Mouse (Mus musculus) adrenal gland, adult 18-20 months (tissue): ENCODE measurements around the gene Gm12166. TPM values are rescaled to one million over a fixed set of nuclear protein-coding genes. Genes with fewer than 3 reads are reported as not detected.

Experiments used
- DNase-seq, 2 experiments: peaks; one replicate each; pipeline ENCODE4 v3.0.0; 2021 to 2022; ENCODE audit warnings: low spot score in 2 of 2
- microRNA-seq, 2 experiments: library from miRNA; unstranded; fragments of <30 nt; microRNA quantifications; one replicate each; pipeline ENCODE4 v1.2.0; 2021; ENCODE audit warnings: borderline number of aligned reads in 2 of 2
- total RNA-seq, 2 experiments: library from RNA; stranded (reverse); gene quantifications; 1 replicate in 1 of 2; 2 replicates in 1 of 2; pipeline ENCODE4 v1.2.3; 2021

The Gm12166 gene
- total RNA-seq, 2 experiments from 2014 or later, result 3.1 to 3.3 TPM

DNA sequence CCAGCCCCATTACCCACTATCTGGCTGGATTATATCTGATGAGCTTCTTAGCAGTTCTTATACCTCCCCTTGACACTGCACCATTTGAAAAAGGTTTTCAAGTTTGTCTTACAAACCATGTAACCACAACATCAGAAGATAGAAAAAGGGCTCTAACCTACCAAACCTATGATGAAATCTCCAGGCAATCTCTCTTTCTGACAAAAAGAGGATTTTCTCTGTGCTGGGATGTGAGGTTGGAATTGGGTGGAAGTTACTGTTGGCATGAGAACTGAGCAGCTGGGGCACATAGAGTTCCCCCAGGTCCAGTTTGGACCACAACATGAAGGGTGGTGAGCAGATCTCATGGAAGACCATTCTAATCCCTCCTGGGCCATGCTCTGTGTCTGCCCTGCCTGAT, 30.3 kb downstream of the Gm12166 start:
- no peak for DNase-seq

DNA sequence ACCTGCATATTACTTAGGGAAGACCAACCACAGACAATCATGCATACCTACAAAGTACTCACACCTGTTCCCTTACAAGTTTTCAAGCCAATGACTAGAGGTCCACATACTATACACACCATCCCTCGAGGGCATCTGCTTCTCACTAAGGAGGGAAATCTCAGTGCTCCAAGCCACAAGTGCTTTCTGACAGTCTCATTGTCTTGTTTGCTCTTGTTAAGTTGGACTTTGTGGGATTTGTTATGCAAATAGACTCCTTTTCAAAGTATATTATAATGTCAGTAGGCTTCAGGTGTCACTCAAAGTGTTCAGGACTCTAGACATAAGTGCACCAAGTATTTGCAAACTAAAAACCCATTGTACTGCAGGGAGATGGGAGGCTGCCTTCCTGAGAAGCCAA, 31.9 kb downstream of the Gm12166 start:
- no peak for DNase-seq

DNA sequence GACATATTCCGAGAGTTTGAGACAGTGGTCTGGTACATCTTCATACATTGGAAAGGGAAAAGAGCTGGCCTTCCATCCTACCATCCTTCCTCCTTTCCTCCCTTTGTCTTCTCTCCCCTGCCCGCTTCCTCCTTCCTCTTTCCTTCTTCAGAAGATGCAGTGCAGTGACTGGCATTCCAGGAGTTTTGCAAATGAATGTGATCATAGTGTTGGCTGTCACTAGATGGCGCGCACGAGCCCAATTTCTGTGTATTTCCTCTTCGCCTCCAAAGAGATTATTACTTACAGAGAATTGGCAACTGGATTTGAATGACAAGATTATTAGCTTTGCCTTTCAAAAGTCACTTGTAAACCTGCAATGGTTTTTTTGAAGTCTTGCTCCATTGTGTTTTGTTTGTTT, 36.1 kb downstream of the Gm12166 start:
- DNase-seq, result peak; percentile 63 to 71

Small RNAs within 50 kb of the gene (microRNA-seq; reads per million reads assigned to microRNA genes)
- gene Mir8100, result 0 reads per million in 2 experiments

Other genes with a start within 250 kb of the Gm12166 start
- gene Clint1, start 200.3 kb downstream of the Gm12166 start, total RNA-seq, result 10 to 100 TPM; 66.4 to 90.8 TPM
- gene Lsm11, start 107.4 kb downstream of the Gm12166 start, total RNA-seq, result 10 to 100 TPM; 11.8 to 22.8 TPM
- gene Thg1l, start 96.8 kb downstream of the Gm12166 start, total RNA-seq, result 10 to 100 TPM; 11.7 to 15.2 TPM
- gene Sox30, start 72.0 kb downstream of the Gm12166 start, total RNA-seq, result under 1 TPM in 1 of 2 experiments, not detected in 1; 0.13 TPM
- gene Adam19, start 3.7 kb upstream of the Gm12166 start, total RNA-seq, result 1 to 10 TPM; 1.5 to 3.5 TPM
- not detected for gene Nipal4, start 114.2 kb upstream of the Gm12166 start, total RNA-seq
- gene Fndc9, start 183.2 kb upstream of the Gm12166 start, total RNA-seq, result not detected